Mouse (Mus musculus) layer of hippocampus, adult 18-20 months (tissue): ENCODE results near the gene Lrrc8d. TPM values are rescaled to one million over a fixed set of nuclear protein-coding genes. Genes with fewer than 3 reads are reported as not detected.

Experiments used
- DNase-seq, 2 experiments: peaks; one replicate each; pipeline ENCODE4 v3.0.0; 2022; ENCODE audit warnings: low spot score in 2 of 2
- long read RNA-seq: library from polyadenylated mRNA; stranded (forward); transcript quantifications from one replicate; pipeline ENCODE4 v2.0.0, GENCODE M21; 2021
- total RNA-seq, 2 experiments: library from RNA; stranded (reverse); gene quantifications; 2 replicates each; pipeline ENCODE4 v1.2.3; 2021

Gene Lrrc8d
- 10 to 100 TPM; 46.8 to 47.8 TPM for total RNA-seq
- long read RNA-seq, transcript Lrrc8d-201 (3 exons, 3,923 nt), result major isoform, 21 of 43 reads
- long read RNA-seq, partial matches to known transcripts, result 7 of 43 reads
- long read RNA-seq, other reads (novel, unspliced or antisense), result 8 of 43 reads

DNA sequence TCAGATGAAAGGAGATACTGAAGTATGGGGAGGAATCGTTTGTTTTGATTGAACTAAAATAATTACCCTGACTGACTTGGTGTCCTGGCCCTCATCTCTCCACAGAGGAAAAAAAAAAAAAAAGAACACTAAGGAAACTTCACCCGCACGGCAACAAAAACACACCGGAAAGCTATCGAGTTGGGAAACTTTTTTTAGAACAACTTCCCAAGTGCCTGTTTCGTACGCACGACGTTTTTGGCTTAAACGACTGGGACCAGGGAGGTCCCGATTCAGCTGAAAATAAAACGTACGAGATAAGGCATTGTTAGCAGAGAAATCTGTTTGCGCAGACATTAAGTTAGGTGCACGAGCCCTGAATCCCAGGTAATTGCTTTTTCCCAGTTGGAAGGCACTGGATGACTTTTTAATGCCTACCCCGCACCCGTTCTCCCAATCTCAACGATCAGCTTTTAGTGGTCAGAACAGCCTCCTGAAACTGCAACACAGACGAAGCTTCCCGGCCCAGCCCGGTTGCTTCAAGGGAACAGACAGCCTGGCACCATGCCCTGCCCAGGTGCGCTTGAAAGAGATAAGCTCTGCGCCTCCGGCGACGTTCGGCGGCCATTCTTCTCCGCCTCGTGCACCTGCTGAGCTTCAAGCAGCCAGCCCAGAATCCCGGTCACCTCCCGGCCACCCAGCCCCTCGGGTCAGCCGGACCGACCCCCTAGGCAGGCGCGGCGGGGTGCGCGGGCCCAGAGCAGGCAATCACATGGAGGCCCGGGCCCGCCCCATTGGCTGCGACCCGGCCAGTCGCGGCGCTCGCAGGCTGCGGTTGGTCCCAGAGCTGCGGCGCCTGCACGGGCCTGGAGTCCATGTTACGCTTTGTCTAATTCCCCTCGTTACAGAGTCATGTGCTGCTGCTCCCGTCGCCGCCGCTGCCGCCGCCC, at the start of gene Lrrc8d:
Gene Lrrc8d, plus strand, starts transcription at position 829 of the 929 bp plus-strand sequence.
- peak; percentile 84 to 92 for DNase-seq

DNA sequence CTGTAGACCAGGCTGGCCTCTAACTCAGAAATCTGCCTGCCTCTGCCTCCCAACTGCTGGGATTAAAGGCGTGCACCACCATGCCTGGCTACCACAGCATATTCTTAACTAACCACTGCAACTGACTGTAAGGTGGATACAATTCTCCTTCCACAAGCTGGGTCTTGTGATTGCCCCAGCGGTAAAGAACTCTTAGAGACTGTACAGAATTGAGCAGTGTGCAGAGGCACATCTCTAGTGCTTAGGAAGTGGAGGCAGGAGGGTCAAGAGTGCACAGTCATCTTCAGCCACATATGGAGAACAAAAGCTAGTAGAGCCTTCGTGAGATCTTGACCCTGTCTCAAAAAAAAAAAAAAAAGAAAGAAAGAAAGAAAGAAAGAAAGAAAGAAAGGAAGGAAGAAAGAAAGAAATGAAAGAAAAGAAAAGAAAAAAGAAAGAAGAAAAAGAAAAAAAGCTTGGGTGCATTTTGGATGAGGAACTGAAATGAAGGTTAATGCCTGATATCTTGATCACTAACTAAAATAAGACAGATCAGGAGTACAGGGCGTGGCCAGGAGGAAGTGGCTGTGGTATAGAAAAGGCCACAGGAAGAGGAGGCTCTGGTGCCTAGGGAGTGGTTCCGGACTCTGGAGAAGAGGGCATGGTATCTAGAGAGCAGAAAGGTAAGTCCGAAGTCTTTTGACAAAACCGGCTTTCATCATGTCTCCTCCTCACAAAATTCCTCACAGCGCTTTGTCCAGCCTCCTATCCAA, 48.9 kb upstream of the Lrrc8d start:
- DNase-seq, result no peak

DNA sequence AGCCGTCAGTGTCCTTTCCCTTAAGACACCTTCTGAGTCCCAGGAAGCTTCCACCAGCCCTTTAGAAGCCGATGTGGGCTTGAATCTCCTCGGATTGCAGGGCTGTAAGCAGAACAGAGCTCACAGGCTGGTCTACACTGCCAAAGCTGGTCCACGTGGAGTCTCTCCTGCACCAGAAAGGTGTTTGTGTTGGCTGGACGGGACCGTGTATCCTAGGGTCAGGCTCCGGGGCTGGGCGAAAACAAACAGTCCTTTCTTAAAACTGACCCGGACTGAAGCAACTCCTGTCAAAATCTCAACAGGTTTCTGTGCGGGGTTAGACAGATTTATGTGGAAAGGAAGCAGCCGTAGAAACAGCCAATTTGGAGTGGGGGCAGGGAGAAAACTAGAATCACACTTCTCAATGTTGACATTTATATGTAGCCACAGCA, 48.2 kb upstream of the Lrrc8d start:
- no peak for DNase-seq

DNA sequence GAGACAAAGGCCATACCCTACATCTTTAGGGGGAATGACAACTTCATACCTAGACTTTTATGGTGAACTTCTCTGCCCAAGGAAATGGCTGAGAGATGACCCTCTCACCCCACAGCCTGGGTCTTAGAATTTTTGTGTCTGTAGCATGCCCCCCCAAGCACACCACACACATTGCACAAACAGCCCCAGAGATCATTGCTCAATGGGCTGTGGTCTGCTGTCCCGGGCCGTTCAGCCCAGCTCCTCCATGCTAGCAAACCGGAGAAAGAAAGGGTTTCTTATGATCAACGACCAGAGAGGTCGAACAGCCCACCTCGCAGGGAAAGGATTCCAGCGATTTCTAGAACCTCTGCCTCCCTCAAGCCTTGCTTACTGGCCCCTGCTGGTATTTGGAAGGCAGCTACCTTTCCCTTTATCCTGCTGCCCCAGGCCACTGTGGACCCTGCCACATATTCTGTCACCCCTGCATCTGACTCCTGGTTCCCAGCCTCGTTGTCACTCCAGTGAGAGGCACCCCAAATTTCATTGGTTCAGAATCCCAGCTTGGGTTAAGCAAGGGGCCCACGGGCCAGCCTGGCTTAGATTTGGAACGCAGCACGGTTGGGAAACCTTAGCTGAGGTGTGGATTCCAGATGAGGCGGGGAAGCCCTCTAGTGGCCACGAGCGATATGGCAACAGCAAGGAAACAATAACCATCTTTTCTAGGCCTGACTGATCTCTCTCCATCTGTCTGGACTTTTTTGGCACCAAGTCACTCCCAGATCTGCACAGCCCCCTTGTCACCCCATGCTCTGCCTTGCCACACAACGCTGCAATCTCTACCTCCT, 45.3 kb upstream of the Lrrc8d start:
- DNase-seq, result peak; percentile 78 to 91

DNA sequence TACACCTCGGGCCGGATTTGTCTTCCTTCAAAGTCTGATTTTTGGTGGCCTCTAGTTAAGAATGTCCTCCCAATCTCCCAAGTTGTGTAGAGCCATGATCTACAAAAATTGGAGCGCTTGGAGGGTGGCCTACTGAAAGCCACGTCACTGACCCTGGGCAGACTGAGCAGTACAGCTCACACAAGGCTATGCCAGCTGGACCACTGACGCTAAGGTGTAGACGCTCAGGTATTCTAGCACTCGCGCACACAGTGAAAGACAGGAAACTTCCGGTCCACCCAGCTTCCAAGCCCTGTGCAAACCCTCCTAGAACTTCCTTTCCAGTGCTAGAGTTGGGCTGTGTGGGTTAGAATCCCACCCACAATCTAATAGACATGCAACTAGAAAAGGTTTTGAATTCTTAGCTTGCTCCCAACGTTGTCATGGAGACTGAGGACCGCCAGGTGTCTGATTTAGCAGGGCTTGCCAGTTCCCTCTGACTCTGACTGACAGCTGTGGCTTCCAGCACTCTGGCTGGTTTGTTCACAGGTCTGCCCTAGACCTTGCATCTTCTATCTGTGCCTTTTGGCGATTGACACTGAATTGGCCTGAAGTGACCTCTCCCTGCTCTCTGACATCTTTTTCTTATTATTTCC, 44.6 kb upstream of the Lrrc8d start:
- DNase-seq, result peak in 1 of 2 experiments; percentile 42

DNA sequence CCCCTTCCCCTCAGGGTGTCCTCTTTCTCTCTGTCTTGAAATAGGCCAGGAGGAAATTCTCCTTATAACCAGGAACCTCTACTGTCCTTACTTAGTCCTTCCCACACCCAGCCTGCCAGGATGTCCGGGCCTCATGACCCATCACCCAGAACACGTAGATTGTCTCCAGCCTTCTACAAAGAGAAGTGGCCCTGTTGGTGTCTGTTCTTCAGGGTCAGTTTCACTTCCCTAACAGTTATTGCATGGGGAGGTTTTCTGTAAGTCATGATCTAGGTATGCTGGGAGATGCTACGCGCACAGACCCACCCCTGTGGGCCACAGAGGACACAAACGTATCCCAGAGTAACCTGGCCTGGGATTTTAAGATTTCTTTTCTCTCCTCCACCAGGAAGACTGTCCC, 37.9 kb upstream of the Lrrc8d start:
- no peak for DNase-seq

DNA sequence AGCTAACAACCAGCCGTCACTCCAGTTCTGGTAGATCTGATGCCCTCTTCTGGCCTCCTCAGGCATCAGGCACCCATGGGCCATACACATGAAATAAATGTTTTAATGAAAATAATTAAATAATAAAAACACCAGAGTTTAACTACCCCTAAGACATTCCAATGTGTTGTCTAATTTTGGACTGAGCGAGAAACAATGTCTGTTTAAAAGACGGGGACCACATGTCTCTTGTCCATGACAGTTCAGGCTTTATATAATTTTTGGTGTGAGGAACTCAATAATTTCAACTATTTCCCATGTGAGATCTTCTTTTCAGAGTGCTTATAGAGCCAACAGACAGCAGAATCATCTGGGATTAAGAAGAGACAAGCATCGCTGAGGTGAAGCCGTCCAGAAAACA, 32.8 kb upstream of the Lrrc8d start:
- no peak for DNase-seq

DNA sequence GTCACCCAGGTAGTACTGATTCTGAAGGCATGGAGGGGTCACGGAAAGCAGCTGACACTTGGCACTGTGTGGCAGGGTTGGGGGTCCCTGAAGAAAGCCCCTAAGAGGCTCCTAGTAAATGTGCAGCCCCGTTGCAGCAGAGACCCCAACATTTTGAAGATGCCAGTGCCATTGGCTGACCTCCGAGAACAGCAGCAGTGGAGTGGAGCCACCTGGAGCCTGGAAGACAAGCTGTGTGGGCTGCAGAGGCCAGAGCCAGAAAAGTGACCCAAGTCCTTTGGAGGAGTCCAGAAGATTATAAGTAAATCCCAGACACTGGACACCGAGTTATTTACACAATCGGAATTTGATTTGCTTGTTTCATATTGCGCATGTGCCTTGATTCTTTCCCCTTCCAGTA, 32.4 kb upstream of the Lrrc8d start:
- no peak for DNase-seq

DNA sequence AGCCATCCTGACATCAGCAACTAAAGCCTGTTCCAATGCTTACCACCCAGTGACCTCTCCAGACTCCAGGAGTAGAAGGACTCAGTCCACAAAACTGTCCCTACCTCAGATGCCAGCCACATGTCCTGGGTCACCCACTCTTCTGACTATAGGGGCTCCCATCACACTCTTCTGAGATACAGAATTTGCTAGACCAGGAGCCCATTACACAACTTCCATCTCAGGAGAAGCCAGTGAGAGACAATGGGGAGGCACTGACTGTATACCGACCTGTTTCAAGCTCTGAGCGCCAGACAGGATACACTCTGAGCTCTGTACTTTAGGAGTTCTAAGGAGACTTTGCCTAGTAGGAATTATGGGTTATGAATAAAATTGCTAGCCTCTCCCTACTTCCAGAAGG, 30.7 kb upstream of the Lrrc8d start:
- DNase-seq, result no peak

DNA sequence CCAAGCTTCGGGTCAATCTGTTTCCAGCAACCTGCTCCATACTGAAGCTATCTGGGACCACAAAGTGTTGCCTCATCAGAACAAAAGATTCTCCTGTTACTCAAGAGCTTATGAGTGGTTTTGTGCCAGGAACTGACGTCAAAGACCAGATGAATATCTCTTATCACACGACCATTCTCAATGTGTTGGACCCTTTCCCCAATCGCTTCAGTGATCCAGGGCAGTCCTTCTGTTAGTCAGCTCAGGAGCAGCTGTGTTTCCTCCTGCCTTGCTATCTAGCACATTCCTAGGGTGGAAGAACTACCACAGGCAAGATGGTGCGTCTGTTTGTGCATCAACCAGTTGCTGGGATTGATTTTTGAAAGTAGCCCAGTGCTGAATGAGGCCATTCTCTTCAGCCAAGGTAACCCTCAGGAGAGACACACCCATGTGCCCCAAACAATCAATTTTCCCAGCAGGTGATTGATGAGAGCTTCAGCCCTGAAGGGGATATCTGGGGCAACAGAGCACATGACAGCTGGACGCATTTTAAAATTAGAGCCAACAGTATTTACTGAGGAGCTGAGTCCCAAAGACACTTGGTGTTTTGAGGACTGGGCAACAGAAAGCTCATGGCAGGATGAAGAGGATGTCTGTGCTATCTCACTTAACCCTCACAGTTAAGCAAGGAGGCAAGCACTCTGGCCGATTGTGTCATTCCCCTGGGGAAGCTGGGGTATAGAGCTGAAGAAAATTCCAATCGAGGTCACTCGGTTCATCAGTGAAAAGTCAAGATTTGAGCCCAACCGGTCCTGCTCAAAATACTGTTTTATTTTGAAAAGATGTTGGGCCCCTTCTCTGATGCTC, 30.0 kb upstream of the Lrrc8d start:
- DNase-seq, result no peak

DNA sequence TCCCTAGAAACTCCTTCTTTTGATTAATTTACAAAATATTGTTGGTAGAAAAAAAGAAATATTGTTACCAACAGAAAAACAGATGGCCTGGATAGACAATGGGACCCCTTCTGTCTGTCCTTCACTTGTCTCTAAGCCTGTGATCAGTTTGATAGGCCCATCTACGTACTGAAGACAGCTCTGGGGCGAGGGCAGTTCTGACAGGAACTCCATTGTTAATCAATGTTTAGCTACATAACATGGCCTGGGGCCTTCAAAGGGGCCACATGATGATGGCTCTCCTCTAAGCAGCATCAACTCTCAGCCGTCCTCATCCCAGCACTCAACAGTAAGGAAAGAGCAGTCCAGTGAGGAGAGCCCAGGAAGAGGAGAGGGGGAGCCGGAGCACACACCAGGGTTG, 27.4 kb upstream of the Lrrc8d start:
- no peak for DNase-seq

DNA sequence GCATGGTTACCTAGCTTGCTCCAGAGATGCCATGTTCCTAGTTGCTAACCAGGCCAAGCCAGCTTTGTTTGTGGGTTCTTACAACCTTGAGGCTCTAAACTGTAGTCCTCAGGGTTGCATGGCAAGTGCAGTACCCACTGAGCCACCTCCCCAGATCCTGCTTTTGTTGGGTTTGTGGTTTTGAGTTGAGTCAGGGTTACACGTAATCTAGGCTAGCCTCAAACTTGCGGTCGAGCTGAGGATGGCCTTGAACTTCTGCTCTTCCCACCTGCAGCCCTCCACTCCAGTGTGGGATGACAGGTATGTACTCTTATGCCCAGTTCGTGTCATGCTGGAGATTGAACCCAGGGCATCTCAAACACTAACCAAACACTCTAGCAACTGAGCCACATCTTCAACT, 24.3 kb upstream of the Lrrc8d start:
- no peak for DNase-seq

DNA sequence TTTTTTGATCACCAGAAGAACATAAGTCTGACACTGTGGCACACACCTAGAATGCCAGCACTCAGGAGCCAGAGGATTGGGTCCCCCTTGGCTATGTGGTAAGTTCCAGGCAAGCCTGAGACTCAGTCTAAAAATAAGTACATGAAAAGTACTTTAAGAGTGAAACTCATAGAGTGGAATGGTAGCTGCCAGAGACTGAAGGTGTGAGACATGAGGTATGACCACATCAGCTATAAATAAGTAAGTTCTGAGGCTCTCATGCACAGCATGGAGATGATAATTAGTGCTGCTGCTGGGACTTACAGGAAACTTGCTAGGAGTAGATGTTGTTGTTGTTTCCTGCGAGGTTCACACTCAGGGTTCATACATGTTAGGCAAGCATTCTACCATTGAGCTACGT, 22.7 kb upstream of the Lrrc8d start:
- no peak for DNase-seq

DNA sequence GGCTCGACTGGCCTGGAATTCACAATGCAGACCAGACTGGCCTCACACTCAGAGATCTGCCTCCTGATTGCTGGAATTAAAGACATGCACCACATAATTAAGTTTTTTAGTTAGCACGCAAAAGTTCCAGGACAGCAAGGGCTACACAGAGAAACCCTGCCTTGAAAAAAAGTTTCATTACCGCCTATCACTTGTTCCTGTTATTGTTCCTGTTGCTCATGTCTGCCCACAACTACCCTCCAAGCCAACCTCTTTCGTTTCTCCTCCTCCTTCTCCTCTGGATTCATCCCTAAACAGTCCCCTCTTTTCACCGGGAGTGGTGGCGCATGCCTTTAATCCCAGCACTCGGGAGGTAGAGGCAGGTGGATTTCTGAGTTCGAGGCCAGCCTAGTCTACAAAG, 21.5 kb upstream of the Lrrc8d start:
- no peak for DNase-seq

DNA sequence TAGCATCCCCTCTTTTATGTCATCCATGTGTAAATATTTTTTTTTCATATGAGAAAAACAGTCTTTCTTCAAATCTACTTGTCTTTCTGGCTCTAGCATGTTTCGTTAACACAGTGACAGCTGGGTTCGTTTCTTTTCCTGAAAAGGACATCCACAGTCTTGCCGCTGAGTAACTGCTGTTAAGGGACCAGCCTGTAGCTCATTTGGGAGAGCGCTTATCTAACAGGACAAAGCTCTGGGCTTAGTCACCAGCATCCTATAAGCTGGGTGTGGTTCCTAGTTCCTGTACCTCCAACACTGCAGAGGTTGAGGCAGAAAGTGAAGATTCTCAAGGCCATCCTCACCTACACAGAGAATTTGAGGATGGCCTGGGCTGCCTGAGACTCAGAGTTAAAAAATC, 20.5 kb upstream of the Lrrc8d start:
- no peak for DNase-seq

DNA sequence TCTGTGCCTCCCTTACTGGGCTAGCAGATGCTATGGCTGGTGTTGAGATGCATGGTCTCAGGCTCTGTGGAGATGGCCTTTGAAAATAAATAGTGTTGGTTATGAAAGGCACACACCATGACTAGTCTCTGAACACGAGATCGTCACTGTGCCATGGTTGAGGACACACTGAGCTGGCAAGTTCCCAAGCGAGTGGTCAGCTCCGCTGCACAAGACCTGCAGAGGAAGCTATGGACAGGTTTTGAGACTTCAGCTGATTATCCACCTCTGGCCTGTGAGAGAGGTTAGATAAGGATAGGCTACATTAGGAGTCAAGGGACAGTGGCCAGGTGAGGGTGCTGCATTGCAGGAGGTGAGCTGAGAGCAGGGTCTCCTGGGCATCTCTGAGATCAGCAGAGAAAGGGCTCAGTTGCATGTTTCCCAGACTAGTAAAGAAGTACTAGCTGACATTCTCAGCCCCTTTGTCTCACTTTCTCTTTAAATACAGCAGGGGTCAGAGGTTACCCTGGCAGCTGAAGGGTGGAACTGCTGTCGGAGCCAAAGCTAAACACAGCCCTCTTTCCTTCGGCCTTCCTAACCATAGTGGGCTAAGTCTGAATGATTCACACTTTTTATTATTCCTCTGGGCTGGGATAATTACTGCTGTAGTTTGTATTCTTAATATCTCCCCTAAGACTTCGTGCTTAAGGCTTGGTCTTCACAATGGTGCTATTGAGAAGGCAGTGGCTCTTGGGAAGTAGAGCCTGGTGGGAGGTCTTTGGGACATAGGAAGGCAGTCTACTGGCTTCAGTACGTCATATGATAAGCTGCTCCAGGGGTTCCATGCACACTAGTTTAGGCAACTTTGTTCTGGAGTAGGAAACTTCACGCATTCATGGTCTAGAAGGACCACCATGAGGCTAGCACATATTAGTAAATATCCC, 19.6 kb upstream of the Lrrc8d start:
- DNase-seq, result no peak

DNA sequence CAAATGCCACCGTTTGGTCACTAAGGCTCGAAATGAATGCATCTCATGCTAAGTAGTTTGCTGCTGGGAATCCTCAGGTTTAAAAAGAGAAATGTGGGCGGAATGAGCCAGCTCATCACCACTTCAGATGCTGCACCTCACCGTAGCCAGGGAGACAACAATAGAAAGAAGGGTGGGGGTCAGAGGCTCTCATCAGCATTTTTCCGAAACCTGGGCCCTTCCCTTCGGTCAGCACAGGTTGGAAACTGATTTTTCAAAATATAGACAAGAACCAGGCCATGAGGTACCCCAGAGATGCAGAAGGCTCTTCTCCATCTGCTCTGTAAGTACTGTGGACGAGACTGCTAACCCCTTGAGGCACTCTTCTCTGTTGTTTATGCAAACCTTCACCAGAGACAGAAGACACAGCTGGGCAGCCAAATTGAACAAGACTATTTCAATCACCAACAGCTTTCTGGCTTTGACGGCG, 17.6 kb upstream of the Lrrc8d start:
- no peak for DNase-seq

DNA sequence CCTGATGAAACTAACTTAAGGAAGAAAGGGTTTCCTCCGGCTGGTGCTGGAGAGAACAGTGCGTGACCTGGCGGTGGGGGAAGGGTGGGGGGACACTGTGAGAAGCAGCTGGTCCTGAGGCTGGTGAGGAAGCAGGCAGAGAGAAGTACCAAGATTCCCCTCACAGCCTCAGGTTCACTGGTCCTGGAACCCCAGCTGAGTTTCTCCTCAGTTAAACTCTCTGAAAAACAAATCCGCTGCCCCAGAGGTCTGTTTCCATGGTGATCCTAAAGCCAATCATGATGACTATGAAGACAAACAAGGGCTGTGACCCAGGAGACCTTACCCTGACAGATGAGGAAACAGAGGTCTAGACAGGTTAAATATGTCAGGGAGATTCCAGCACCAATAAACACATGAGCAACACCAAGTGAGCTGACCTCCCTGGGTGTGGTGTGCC, 15.8 kb upstream of the Lrrc8d start:
- no peak for DNase-seq
